Mouse (Mus musculus) midbrain, embryonic 10.5 days (tissue): ENCODE results near the gene Zfp536. TPM values are rescaled to one million over a fixed set of nuclear protein-coding genes. Genes with fewer than 3 reads are reported as not detected.

Source experiments
- DNase-seq: peaks from one replicate; pipeline ENCODE4 v3.0.0-alpha.2; 2017; ENCODE audit warnings: low spot score
- H3K27ac ChIP-seq: fragments of 300-500 bp; sonication (generic); replicated peaks from 2 replicates; pipeline ENCODE4 v1.5.1; 2016; ENCODE audit warnings: mild to moderate bottlenecking
- H3K27me3 ChIP-seq: fragments of 300-500 bp; sonication (generic); 2 replicates; pipeline ENCODE4 v1.6.1; 2016; ENCODE audit warnings: low read depth, mild to moderate bottlenecking; ENCODE audit not compliant: poor library complexity, severe bottlenecking
- H3K36me3 ChIP-seq: fragments of 300-500 bp; sonication (generic); 2 replicates; pipeline ENCODE4 v1.6.1; 2016; ENCODE audit warnings: mild to moderate bottlenecking, moderate library complexity
- H3K4me1 ChIP-seq: fragments of 300-500 bp; sonication (generic); 2 replicates; pipeline ENCODE4 v1.6.1; 2016
- H3K4me3 ChIP-seq: fragments of 300-500 bp; sonication (generic); 2 replicates; pipeline ENCODE4 v1.5.1; 2016; ENCODE audit warnings: mild to moderate bottlenecking, moderate library complexity
- H3K9me3 ChIP-seq: fragments of 300-500 bp; sonication (generic); replicated peaks from 2 replicates; pipeline ENCODE4 v1.6.1; 2016; ENCODE audit warnings: mild to moderate bottlenecking
- WGBS: fragments of 180-500 bp; shearing (Covaris S2); methylation state at CpG from one replicate; pipeline ENCODE4 v1.1.7; 2016; 5-methylcytosine and 5-hydroxymethylcytosine counted together
- polyA plus RNA-seq: library from polyadenylated mRNA; unstranded; fragments of >200 nt; fragmentation: Nextera tagmentation; extraction: Ambion mirVana; gene quantifications from 2 replicates; pipeline ENCODE4 v1.2.1, GENCODE M21; 2016

Gene Zfp536
- polyA plus RNA-seq, 1 experiment from 2014 or later, result 31.0 TPM

DNA sequence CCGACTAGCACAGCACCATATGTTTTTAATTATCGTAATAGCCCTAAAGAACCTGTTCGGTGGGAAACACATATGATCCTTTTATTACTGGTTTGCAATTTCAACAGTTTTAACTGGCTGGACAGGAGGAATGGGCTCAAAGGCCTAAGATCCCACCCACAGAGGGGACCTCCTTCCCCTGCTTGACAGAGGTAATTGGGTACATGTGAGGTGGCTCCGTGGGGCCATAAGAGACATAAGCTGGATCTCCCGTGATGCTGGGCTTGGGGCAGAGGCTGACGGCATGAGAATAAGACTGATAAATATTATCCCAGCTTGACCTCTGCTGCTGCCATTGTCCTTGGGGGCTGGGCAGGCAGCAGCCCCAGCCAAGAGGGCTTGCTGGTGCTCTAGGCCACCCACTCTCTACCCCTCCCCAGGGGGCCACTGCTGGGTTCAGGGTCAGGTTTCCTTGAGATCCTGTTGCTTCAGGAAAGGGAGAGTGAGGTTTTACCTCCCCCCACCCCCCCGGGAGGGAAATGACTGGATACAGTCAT lies 309.2 kb downstream of the Zfp536 start:
- 61% methylated on average over 7 of the region's 7 CpGs for WGBS
- Histone ChIP-seq H3K27me3 (no peaks in the 10 kb centered on the region), H3K36me3 (no peaks in the 10 kb centered on the region), H3K4me1 (peaks cover 21% of the 10 kb centered on the region), H3K27ac (peak overlapping the region; percentile 6; the same call in 1 of the 2 replicates), H3K4me3 (no peak overlapping the region), H3K9me3 (no peaks in the 10 kb centered on the region)
- peak; percentile 28 for DNase-seq

GRCm38 (mm10) chr7:37447523-37447922 lies 325.9 kb downstream of the Zfp536 start:
- 90% methylated on average over 3 of the region's 3 CpGs for WGBS
- Histone ChIP-seq H3K4me3 (no peak overlapping the region), H3K27ac (no peak overlapping the region), H3K36me3 (no peaks in the 10 kb centered on the region), H3K4me1 (no peaks in the 10 kb centered on the region), H3K9me3 (peaks cover 7% of the 10 kb centered on the region), H3K27me3 (no peaks in the 10 kb centered on the region)
- no peak for DNase-seq

- Histone ChIP-seq H3K36me3 (no peaks in the 10 kb centered on the region), H3K4me3 (no peak overlapping the region), H3K9me3 (peaks cover 7% of the 10 kb centered on the region), H3K4me1 (peaks cover 11% of the 10 kb centered on the region), H3K27me3 (no peaks in the 10 kb centered on the region), H3K27ac (peak overlapping the region; percentile 34; the same call in 1 of the 2 replicates)
- DNase-seq, result no peak
- WGBS, result 90% methylated on average over 13 of the region's 13 CpGs
Measured at GRCm38 (mm10) chr7:37439912-37440311, 333.5 kb downstream of the Zfp536 start.

DNA sequence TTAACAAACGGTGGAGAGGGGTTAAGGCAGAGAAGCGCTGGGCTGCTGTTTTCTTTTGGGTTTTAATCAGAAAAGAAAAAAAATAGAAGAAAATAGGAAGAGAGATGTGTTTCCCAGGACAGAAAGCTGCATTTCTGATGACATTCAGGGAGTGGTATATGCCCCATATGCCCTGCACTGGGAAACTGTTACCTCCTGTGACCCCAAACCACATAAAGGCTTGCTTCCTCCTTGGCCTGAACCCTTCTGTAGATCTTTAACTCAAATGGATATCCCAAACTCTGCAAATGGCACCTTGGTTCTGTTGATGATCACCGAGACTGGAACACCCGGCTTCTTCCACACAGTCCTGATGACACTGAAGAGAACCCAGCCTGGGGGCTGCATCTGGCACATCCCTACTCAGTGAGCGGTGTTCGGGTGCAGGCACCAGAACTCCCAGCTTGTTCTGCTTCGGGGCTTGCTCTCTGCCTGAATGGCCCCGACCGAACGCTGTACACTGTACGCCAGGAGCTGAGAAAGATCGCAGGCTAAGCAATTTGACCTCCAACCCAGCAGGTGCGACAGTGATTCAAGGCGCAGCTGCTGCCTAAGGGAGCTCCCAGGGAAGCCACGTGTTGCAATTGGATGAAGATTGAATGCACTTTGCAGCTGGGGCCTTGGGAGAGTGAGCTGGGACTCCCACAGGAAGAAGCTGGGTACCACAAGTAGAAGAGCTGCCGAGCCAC lies 334.2 kb downstream of the Zfp536 start:
- Histone ChIP-seq H3K4me1 (peaks cover 11% of the 10 kb centered on the region), H3K27me3 (no peaks in the 10 kb centered on the region), H3K9me3 (peaks cover 5% of the 10 kb centered on the region), H3K27ac (peak overlapping the region; percentile 34; the same call in 1 of the 2 replicates), H3K4me3 (no peak overlapping the region), H3K36me3 (no peaks in the 10 kb centered on the region)
- WGBS, result 75% methylated on average over 16 of the region's 16 CpGs
- DNase-seq, result peak; percentile 42

DNA sequence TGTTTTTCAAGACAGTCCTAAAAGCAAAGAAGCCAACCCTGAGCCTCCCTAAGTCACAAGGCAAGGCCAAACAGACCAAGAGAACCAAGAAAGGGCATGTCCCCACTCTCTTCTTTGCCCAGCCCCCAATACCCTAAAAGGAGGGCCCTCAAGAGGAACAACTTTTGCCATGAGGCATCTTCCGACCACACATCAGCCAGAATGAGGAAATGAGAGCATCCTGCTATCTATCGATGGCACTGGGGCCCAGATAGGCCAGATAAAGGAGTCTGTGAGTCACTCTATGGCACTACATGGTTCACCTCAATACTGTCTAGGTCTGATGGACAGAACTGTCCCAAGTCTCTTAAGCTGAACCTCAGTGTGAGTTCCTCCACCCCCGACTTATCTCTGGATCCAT lies 335.6 kb downstream of the Zfp536 start:
- H3K36me3 ChIP-seq, result no peaks in the 10 kb centered on the region
- H3K4me1 ChIP-seq, result peaks cover 15% of the 10 kb centered on the region
- H3K27ac ChIP-seq, result no peak overlapping the region
- no peaks in the 10 kb centered on the region for H3K27me3 ChIP-seq
- 81% methylated on average over 3 of the region's 3 CpGs for WGBS
- H3K4me3 ChIP-seq, result no peak overlapping the region
- no peak for DNase-seq
- no peaks in the 10 kb centered on the region for H3K9me3 ChIP-seq

- no peak for DNase-seq
- H3K4me1 ChIP-seq, result peaks cover 6% of the 10 kb centered on the region; the same call in 1 of the 2 replicates
- no peaks in the 10 kb centered on the region for H3K9me3 ChIP-seq
- no peaks in the 10 kb centered on the region for H3K27me3 ChIP-seq
- H3K27ac ChIP-seq, result no peak overlapping the region
- H3K4me3 ChIP-seq, result no peak overlapping the region
- no peaks in the 10 kb centered on the region for H3K36me3 ChIP-seq
- WGBS, result 72% methylated on average over 7 of the region's 7 CpGs
Measured at GRCm38 (mm10) chr7:37433156-37433555, 340.3 kb downstream of the Zfp536 start.

DNA sequence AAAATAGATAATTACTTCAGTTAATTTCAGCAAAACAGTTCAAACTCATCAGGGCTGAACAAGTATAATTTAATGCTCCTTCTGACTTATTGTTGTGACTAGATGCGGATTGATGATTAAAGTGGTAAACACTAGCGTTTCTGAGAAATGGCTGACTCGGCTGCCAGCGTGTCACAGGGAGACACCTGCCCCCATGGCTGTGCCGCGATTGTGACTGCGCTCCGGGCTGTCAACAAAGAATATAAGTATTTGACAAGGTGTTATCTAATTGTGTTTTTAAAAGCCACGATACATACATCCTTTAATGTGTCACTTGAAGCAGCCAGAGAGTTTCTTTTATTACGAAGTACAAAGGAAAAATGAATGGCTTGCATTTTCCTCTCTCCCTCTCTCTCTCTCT lies 342.0 kb downstream of the Zfp536 start:
- Histone ChIP-seq H3K27me3 (no peaks in the 10 kb centered on the region), H3K4me1 (peaks cover 6% of the 10 kb centered on the region; the same call in 1 of the 2 replicates), H3K27ac (no peak overlapping the region), H3K36me3 (no peaks in the 10 kb centered on the region), H3K4me3 (no peak overlapping the region), H3K9me3 (no peaks in the 10 kb centered on the region)
- DNase-seq, result no peak
- WGBS, result 89% methylated on average over 10 of the region's 10 CpGs

DNA sequence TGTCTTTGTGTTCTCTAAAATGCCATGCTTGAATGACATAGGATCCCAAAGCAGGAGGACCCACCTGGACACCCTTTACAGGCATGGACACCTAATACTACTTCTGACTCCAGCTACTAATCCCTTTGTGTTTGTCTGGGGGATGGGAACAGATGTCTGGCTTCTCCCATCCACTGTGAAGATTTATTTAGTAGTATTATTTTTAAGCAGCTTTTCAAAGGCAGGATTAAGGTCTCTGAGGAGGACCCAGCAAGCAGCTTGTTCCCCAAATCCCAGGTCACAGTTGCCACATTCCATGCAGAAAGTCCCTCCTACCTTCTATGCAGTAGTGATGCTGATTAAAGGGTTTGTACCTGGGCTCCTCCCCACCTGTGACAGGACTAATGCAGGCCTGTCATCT lies 347.4 kb downstream of the Zfp536 start:
- Histone ChIP-seq H3K27ac (no peak overlapping the region), H3K27me3 (no peaks in the 10 kb centered on the region), H3K36me3 (no peaks in the 10 kb centered on the region), H3K4me1 (no peaks in the 10 kb centered on the region), H3K9me3 (no peaks in the 10 kb centered on the region), H3K4me3 (no peak overlapping the region)
- DNase-seq, result no peak

DNA sequence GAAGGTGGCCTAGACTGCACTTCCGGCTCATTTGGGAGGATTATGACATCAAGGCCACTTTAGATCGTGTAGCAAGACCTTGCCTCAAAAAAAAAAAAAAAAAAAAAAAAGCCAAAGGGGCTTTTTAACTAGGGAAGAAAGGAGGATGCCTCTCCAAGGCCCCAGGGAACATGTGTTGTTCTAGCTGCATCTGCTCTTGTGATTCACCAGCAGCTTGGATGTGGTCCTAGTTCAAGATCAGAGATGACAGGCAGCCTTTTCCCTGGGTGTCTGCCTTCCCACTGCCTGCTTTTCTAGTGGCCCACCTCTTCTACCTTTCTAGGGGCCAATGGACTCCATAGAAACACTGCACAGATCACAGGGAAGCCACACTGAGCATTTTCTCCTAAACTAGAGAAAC lies 350.5 kb downstream of the Zfp536 start:
- Histone ChIP-seq H3K27ac (no peak overlapping the region), H3K27me3 (no peaks in the 10 kb centered on the region), H3K36me3 (no peaks in the 10 kb centered on the region), H3K4me1 (no peaks in the 10 kb centered on the region), H3K9me3 (no peaks in the 10 kb centered on the region), H3K4me3 (no peak overlapping the region)
- no peak for DNase-seq
- WGBS, result 77% methylated on average over 2 of the region's 2 CpGs

Other genes starting within 250 kb of the Zfp536 start
- 43.6 and 44.2 TPM in 2 replicates for gene Uri1, start 249.9 kb upstream of the Zfp536 start, polyA plus RNA-seq